Mouse (Mus musculus) heart, postnatal 0 days (tissue): ENCODE results near the gene Rpl28.

Experiments
- CTCF ChIP-seq: IDR thresholded peaks from 2 replicates; pipeline ENCODE4 v1.5.1; 2016; ENCODE audit warnings: antibody characterized with exemption, control low read depth, low read depth
- EP300 ChIP-seq: IDR thresholded peaks from 2 replicates; pipeline ENCODE4 v1.6.1; 2016; ENCODE audit warnings: antibody characterized with exemption, low read depth

DNA sequence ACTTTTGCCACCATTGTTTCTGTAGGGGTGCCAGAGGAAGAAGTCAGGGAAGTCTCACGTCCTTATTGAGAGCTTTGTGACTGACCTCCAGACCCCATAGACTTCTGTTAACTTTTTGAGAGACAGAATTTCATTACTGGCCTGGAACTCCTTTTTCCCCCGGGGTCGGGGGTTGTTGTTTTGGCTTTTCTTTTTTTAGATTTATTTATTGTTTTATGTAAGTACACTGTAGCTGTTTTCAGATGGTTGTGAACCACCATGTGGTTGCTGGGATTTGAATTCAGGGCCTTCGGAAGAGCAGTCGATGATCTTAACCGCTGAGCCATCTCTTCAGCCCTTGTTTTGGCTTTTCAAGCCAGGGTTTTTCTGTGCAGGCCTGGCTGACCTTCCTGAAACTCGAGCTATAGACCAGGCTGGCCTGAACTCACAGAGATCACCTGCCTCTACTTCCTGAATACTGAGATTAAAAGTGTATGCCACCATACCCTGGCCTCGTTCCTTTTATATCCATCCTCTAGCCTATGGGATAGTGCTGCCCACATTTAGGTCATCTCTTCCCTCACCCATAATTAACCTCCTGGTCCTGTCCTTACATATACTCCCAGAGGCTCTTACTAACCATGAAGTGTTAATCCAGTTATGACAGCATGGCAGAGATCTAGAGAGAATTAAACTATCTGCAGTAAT is 20.6 kb downstream of the Rpl28 start:
- TF ChIP-seq EP300, result no peak
- TF ChIP-seq CTCF, result no peak
